ENCODE assay signal across 8 mouse cellular contexts in genomic region chr2:130275649-130276048, GRCm38 (mm10). TPM values are rescaled to one million over a fixed set of nuclear protein-coding genes. Genes with fewer than 3 reads are reported as not detected.
DNase-seq lines count a peak whose midpoint lies in the region; ATAC-seq and TF ChIP-seq lines count a peak whose summit lies in the region.

No protein-coding gene starts in this region.

- peak; percentile 81 for TF ChIP-seq CTCF in layer of hippocampus, adult 2 months (conservative IDR thresholded peaks at IDR 0.05)

- H3K27me3 ChIP-seq in limb, embryonic 13.5 days: no peaks in the 10 kb centered on the region
- H3K27me3 ChIP-seq in midbrain, embryonic 14.5 days (ENCODE audit: control insufficient read depth, insufficient read depth, low read length): no peaks in the 10 kb centered on the region

- H3K27ac ChIP-seq in layer of hippocampus, adult 2 months: peak overlapping the region; percentile 93
- H3K27ac ChIP-seq in limb, embryonic 13.5 days: no peak overlapping the region
- no peak overlapping the region for H3K27ac ChIP-seq in midbrain, embryonic 14.5 days (replicated peaks; ENCODE audit: low read depth, low read length)

- peaks cover 30% of the 10 kb centered on the region for H3K4me1 ChIP-seq in limb, embryonic 13.5 days
- H3K4me1 ChIP-seq in midbrain, embryonic 14.5 days (ENCODE audit: control insufficient read depth, insufficient read depth, low read length): peaks cover 15% of the 10 kb centered on the region

- peak overlapping the region; percentile 96; the same call in 1 of the 2 replicates for H3K9ac ChIP-seq in limb, embryonic 13.5 days
- peak overlapping the region; percentile 77; the same call in 1 of the 2 replicates for H3K9ac ChIP-seq in midbrain, embryonic 14.5 days (replicated peaks; ENCODE audit: low read length)

- 50% methylated on average over 6 of the region's 6 CpGs for WGBS in limb, embryonic 13.5 days
- WGBS in midbrain, embryonic 14.5 days: 35% methylated on average over 6 of the region's 6 CpGs

- peak overlapping the region; percentile 99; the same call in 1 of the 2 replicates for H3K4me3 ChIP-seq in layer of hippocampus, adult 2 months
- peak overlapping the region; percentile 92 for H3K4me3 ChIP-seq in limb, embryonic 13.5 days
- peak overlapping the region; percentile 92 for H3K4me3 ChIP-seq in midbrain, embryonic 14.5 days (replicated peaks; ENCODE audit: low read depth, low read length)

- peaks cover 50% of the 10 kb centered on the region for H3K36me3 ChIP-seq in limb, embryonic 13.5 days
- peaks cover 51% of the 10 kb centered on the region for H3K36me3 ChIP-seq in midbrain, embryonic 14.5 days (ENCODE audit: control insufficient read depth, insufficient read depth, low read length)

- peak in 1 of 2 experiments; percentile 71 for DNase-seq in layer of hippocampus, adult 2 months (ENCODE audit: low spot score in 2 of 2)
- no peak for DNase-seq in layer of hippocampus, adult 9-11 months
- peak; percentile 88 for DNase-seq in NIH3T3 (ENCODE audit: low read depth)
- DNase-seq in embryo, embryonic 11 days: peak; percentile 72
- DNase-seq in heart, postnatal 4 days: peak; percentile 73
- peak; percentile 74 for DNase-seq in midbrain, embryonic 14.5 days
- peak; percentile 62 for DNase-seq in thymus, postnatal 25 days

- no peaks in the 10 kb centered on the region for H3K9me3 ChIP-seq in limb, embryonic 13.5 days
- H3K9me3 ChIP-seq in midbrain, embryonic 14.5 days (ENCODE audit: control insufficient read depth, low read length): no peaks in the 10 kb centered on the region

- peak overlapping the region; percentile 92 for H3K4me2 ChIP-seq in limb, embryonic 13.5 days (replicated peaks)
- H3K4me2 ChIP-seq in midbrain, embryonic 14.5 days (ENCODE audit: low read length): peak overlapping the region; percentile 95

- no peak for ATAC-seq in limb, embryonic 13.5 days (ENCODE audit: low FRiP score, low read depth)
- ATAC-seq in midbrain, embryonic 14.5 days (ENCODE audit: low FRiP score, low TSS enrichment): no peak

RNA-seq across cellular contexts. Expression of gene Nop56, which starts 1.4 kb away (rescaled TPM):
- 100 to 1,000 TPM; 146 to 167 TPM for total RNA-seq in layer of hippocampus, adult 2 months (2021)
- total RNA-seq in heart, postnatal 4 days (2021): 10 to 100 TPM; 61.6 to 65.9 TPM
- polyA plus RNA-seq in limb, embryonic 13.5 days (2015; fragmentation: Nextera tagmentation; extraction: Ambion mirVana): 300 and 311 TPM in 2 replicates
- 217 and 235 TPM in 2 replicates for polyA plus RNA-seq in midbrain, embryonic 14.5 days (2014; fragmentation: Nextera tagmentation; extraction: Ambion mirVana)

RNA-seq across cellular contexts. Expression of gene Idh3b, which starts 8.7 kb away (rescaled TPM):
- total RNA-seq in layer of hippocampus, adult 2 months (2021): 100 to 1,000 TPM; 314 to 335 TPM
- 100 to 1,000 TPM; 439 to 476 TPM for total RNA-seq in heart, postnatal 4 days (2021)
- polyA plus RNA-seq in limb, embryonic 13.5 days (2015; fragmentation: Nextera tagmentation; extraction: Ambion mirVana): 155 and 158 TPM in 2 replicates
- 166 and 170 TPM in 2 replicates for polyA plus RNA-seq in midbrain, embryonic 14.5 days (2014; fragmentation: Nextera tagmentation; extraction: Ambion mirVana)

RNA-seq across cellular contexts. Expression of gene Ebf4, which starts 19.3 kb away (rescaled TPM):
- 10 to 100 TPM; 11.3 to 11.8 TPM for total RNA-seq in layer of hippocampus, adult 2 months (2021)
- total RNA-seq in heart, postnatal 4 days (2021): 1 to 10 TPM; 1.1 to 1.5 TPM
- 2.8 and 2.9 TPM in 2 replicates for polyA plus RNA-seq in limb, embryonic 13.5 days (2015; fragmentation: Nextera tagmentation; extraction: Ambion mirVana)
- 3.6 and 4.7 TPM in 2 replicates for polyA plus RNA-seq in midbrain, embryonic 14.5 days (2014; fragmentation: Nextera tagmentation; extraction: Ambion mirVana)

Comparison
In these comparisons a context has a peak if more than half of its experiments do, and no peak if none do; other contexts are left out.
1. RNA of gene Ebf4, which starts 19.3 kb away (total RNA-seq): 11.3 to 11.8 TPM in layer of hippocampus, adult 2 months; 1.1 to 1.5 TPM in heart, postnatal 4 days; every median in the first group is over 4 times any median in the second.
2. Peak in every context shown above with its lines, with median percentiles within 50 percentile points of each other: H3K4me3 ChIP-seq.